Mouse (Mus musculus) CH12.LX (cell line): ENCODE data around the gene Prss27. TPM values are rescaled to one million over a fixed set of nuclear protein-coding genes. Genes with fewer than 3 reads are reported as not detected.

Source experiments
- DNase-seq: peaks from one replicate; pipeline ENCODE4 v3.0.0-alpha.2; 2013; ENCODE audit errors: extremely low read depth
- H3K27ac ChIP-seq: 2 replicates; pipeline ENCODE4 v1.5.1; 2012; ENCODE audit warnings: low read depth, mild to moderate bottlenecking, control low read depth, moderate library complexity; ENCODE audit not compliant: insufficient read depth
- H3K27me3 ChIP-seq: replicated peaks from 2 replicates; pipeline ENCODE3; 2012; ENCODE audit warnings: inconsistent platforms
- H3K36me3 ChIP-seq, 2 experiments: replicated peaks in 1 of 2; 2 replicates each; pipeline versions ENCODE3 to v1.6.1; 2012; ENCODE audit warnings: inconsistent platforms in 1 of 2, low read length in 1 of 2, mild to moderate bottlenecking in 1 of 2, mixed read lengths in 1 of 2, moderate library complexity in 1 of 2; ENCODE audit not compliant: control insufficient read depth in 1 of 2, insufficient read depth in 1 of 2
- H3K4me1 ChIP-seq, 2 experiments: 2 replicates each; pipeline ENCODE4 v1.6.1; 2012; ENCODE audit warnings: inconsistent platforms in 1 of 2, moderate library complexity in 1 of 2; ENCODE audit not compliant: insufficient read depth in 2 of 2, control insufficient read depth in 1 of 2
- H3K4me2 ChIP-seq: 2 replicates; pipeline ENCODE4 v1.6.1; 2012; ENCODE audit warnings: low read depth, mild to moderate bottlenecking, control low read depth; ENCODE audit not compliant: poor library complexity, insufficient read depth, severe bottlenecking
- H3K4me3 ChIP-seq, 3 experiments: fragments of 150-350 bp in 1 of 3; sonication (generic) in 1 of 3; replicated peaks in 1 of 3; 2 replicates each; pipeline versions ENCODE3 to v1.5.1; 2011 to 2012; ENCODE audit warnings: low read depth in 2 of 3, low read length in 2 of 3, mild to moderate bottlenecking in 2 of 3, moderate library complexity in 2 of 3, control low read depth in 1 of 3, improper control_type of control experiment in 1 of 3, inconsistent platforms in 1 of 3, mixed read lengths in 1 of 3; ENCODE audit not compliant: poor library complexity in 1 of 3
- H3K79me2 ChIP-seq: replicated peaks from 2 replicates; pipeline ENCODE4 v1.6.1; 2012; ENCODE audit warnings: mild to moderate bottlenecking, moderate library complexity; ENCODE audit not compliant: control insufficient read depth, poor library complexity, insufficient read depth, severe bottlenecking; ENCODE audit errors: extremely low read depth
- H3K9ac ChIP-seq: 2 replicates; pipeline ENCODE4 v1.6.1; 2012; ENCODE audit warnings: low read depth, mild to moderate bottlenecking, control low read depth, moderate library complexity; ENCODE audit not compliant: insufficient read depth
- H3K9me3 ChIP-seq: replicated peaks from 2 replicates; pipeline ENCODE3; 2012; ENCODE audit warnings: low read length, inconsistent platforms, mixed read lengths
- BHLHE40 ChIP-seq: IDR thresholded peaks from 2 replicates; pipeline ENCODE4 v1.6.1; 2011; ENCODE audit warnings: mild to moderate bottlenecking, low read depth, low read length, improper control_type of control experiment
- CHD1 ChIP-seq: IDR thresholded peaks from 2 replicates; pipeline ENCODE4 v1.6.1; 2012; ENCODE audit warnings: low read depth, low read length, improper control_type of control experiment, inconsistent platforms
- CHD2 ChIP-seq: IDR thresholded peaks from 2 replicates; pipeline ENCODE4 v1.6.1; 2011; ENCODE audit warnings: low read length, improper control_type of control experiment
- CTCF ChIP-seq, 2 experiments: IDR thresholded peaks in 1 of 2; conservative IDR thresholded peaks in 1 of 2; 2 replicates each; pipeline ENCODE4 v1.5.1; 2011 to 2012; ENCODE audit warnings: low read depth in 2 of 2, low read length in 2 of 2, improper control_type of control experiment in 1 of 2, inconsistent platforms in 1 of 2, mild to moderate bottlenecking in 1 of 2, moderate library complexity in 1 of 2
- E2F4 ChIP-seq: IDR thresholded peaks from 2 replicates; pipeline ENCODE4 v1.6.1; 2011; ENCODE audit warnings: low read depth, low read length, improper control_type of control experiment; ENCODE audit not compliant: insufficient replicate concordance
- ELF1 ChIP-seq: IDR thresholded peaks from 2 replicates; pipeline ENCODE4 v1.6.1; 2014; ENCODE audit warnings: low read depth, mild to moderate bottlenecking, inconsistent platforms, low read length, improper control_type of control experiment
- EP300 ChIP-seq: IDR thresholded peaks from 2 replicates; pipeline ENCODE4 v1.6.1; 2011; ENCODE audit warnings: low read length, improper control_type of control experiment
- GABPA ChIP-seq: IDR thresholded peaks from 2 replicates; pipeline ENCODE4 v1.6.1; 2012; ENCODE audit warnings: low read depth, low read length, improper control_type of control experiment, inconsistent platforms; ENCODE audit not compliant: insufficient replicate concordance
- HCFC1 ChIP-seq: IDR thresholded peaks from 2 replicates; pipeline ENCODE4 v1.6.1; 2012; ENCODE audit warnings: low read depth, mild to moderate bottlenecking, inconsistent platforms, low read length, improper control_type of control experiment
- JUND ChIP-seq: conservative IDR thresholded peaks from 2 replicates; pipeline ENCODE4 v1.6.1; 2011; ENCODE audit warnings: low read depth, low read length, improper control_type of control experiment
- KAT2A ChIP-seq: IDR thresholded peaks from 2 replicates; pipeline ENCODE4 v1.6.1; 2012; ENCODE audit warnings: low read length, improper control_type of control experiment, inconsistent platforms; ENCODE audit not compliant: insufficient replicate concordance
- MAFK ChIP-seq: IDR thresholded peaks from 2 replicates; pipeline ENCODE4 v1.6.1; 2011; ENCODE audit warnings: low read length, improper control_type of control experiment; ENCODE audit not compliant: insufficient replicate concordance
- MAZ ChIP-seq: IDR thresholded peaks from 2 replicates; pipeline ENCODE4 v1.6.1; 2012; ENCODE audit warnings: low read depth, mild to moderate bottlenecking, inconsistent platforms, low read length, improper control_type of control experiment, moderate library complexity
- MXI1 ChIP-seq: IDR thresholded peaks from 2 replicates; pipeline ENCODE4 v1.6.1; 2011; ENCODE audit warnings: mild to moderate bottlenecking, low read depth, low read length, improper control_type of control experiment
- MYC ChIP-seq: IDR thresholded peaks from 2 replicates; pipeline ENCODE4 v1.6.1; 2011; ENCODE audit warnings: low read depth, mild to moderate bottlenecking, improper control_type of control experiment, low read length
- PAX5 ChIP-seq: IDR thresholded peaks from 2 replicates; pipeline ENCODE4 v1.6.1; 2012; ENCODE audit warnings: low read length, inconsistent platforms, mixed read lengths
- POLR2A ChIP-seq: IDR thresholded peaks from 2 replicates; pipeline ENCODE4 v1.6.1; 2011; ENCODE audit warnings: low read depth, mild to moderate bottlenecking, improper control_type of control experiment, low read length
- POLR2AphosphoS2 ChIP-seq: IDR thresholded peaks from 2 replicates; pipeline ENCODE4 v1.6.1; 2011; ENCODE audit warnings: low read depth, low read length, improper control_type of control experiment
- RAD21 ChIP-seq: IDR thresholded peaks from 2 replicates; pipeline ENCODE4 v1.6.1; 2011; ENCODE audit warnings: low read depth, mild to moderate bottlenecking, low read length, improper control_type of control experiment, moderate library complexity
- SMC3 ChIP-seq: IDR thresholded peaks from 2 replicates; pipeline ENCODE4 v1.6.1; 2011; ENCODE audit warnings: low read depth, low read length, improper control_type of control experiment
- TCF12 ChIP-seq: IDR thresholded peaks from 2 replicates; pipeline ENCODE4 v1.6.1; 2014; ENCODE audit warnings: low read depth, mild to moderate bottlenecking, inconsistent platforms, low read length, improper control_type of control experiment
- USF2 ChIP-seq: conservative IDR thresholded peaks from 2 replicates; pipeline ENCODE4 v1.6.1; 2011; ENCODE audit warnings: low read depth, low read length, improper control_type of control experiment
- ZC3H11A ChIP-seq: IDR thresholded peaks from 2 replicates; pipeline ENCODE4 v1.6.1; 2012; ENCODE audit warnings: low read depth, mild to moderate bottlenecking, inconsistent platforms, low read length, improper control_type of control experiment
- ZKSCAN1 ChIP-seq: IDR thresholded peaks from 2 replicates; pipeline ENCODE4 v1.6.1; 2012; ENCODE audit warnings: low read depth, inconsistent platforms, low read length, improper control_type of control experiment, borderline replicate concordance
- ZMIZ1 ChIP-seq: IDR thresholded peaks from 2 replicates; pipeline ENCODE4 v1.6.1; 2012; ENCODE audit warnings: low read depth, mild to moderate bottlenecking, inconsistent platforms, low read length, improper control_type of control experiment
- dilution Hi-C: fragments of 300-500 bp; cut with MboI; formaldehyde crosslinking; loops from 2 replicates; pipeline ENCODE4 v1.14.3; 2020; ENCODE audit warnings: low sequenced_read_pairs; ENCODE audit not compliant: extremely low pct_unique_long_range_greater_than_20kb, extremely low pct_ligation_motif_present
- in situ Hi-C: fragments of 300-500 bp; cut with MboI; formaldehyde crosslinking; loops from 3 replicates; pipeline ENCODE4 v1.14.3; 2019; ENCODE audit warnings: low sequenced_read_pairs, low pct_ligation_motif_present, low pct_unique_long_range_greater_than_20kb, mixed read lengths
- polyA plus RNA-seq: library from polyadenylated mRNA; unstranded; fragments of >175 nt; gene quantifications from 2 replicates; pipeline ENCODE4 v1.2.1, GENCODE M21; 2012; ENCODE audit warnings: low read depth; ENCODE audit not compliant: insufficient read length
- total RNA-seq, 2 experiments: library from RNA; depleted of rRNA; stranded (reverse); fragments of 300-350 nt in 1 of 2; fragments of >200 nt in 1 of 2; gene quantifications; 2 replicates each; pipeline ENCODE4 v1.2.3; 2012 to 2014

The Prss27 gene
- total and polyA plus RNA-seq, 3 experiments: not detected

DNA sequence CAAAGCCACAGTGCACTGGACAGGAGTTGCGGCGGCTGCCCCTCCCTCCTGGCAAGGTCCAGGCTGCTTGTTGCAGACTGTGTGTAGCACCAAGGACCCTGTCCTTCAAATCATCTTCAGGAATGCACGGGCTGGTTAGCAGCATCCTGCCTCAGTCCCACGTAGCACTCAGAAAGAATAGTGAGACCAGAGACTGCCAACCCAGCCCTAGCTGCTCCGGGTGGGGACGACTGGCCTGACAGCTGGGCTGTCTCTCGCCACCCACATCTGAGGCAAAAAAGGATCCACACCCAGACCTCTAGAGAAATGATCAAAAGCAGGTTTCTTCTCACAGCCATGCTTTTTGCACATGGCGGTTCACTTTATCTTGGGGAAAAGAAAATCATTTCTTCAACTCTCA, 11.1 kb downstream of the Prss27 start:
- no peaks in the 10 kb centered on the region for H3K4me1 ChIP-seq
- DNase-seq: no peak
- H3K9me3 ChIP-seq: no peaks in the 10 kb centered on the region
- no peak overlapping the region for H3K27ac ChIP-seq
- TF ChIP-seq ZKSCAN1: no peak
- no peak for TF ChIP-seq ZMIZ1
- no peak for TF ChIP-seq MAZ
- TF ChIP-seq RAD21: no peak
- no peak for TF ChIP-seq CHD2
- no peak for TF ChIP-seq USF2
- no peak for TF ChIP-seq POLR2A
- TF ChIP-seq PAX5: no peak
- TF ChIP-seq POLR2AphosphoS2: no peak
- TF ChIP-seq ZC3H11A: no peak
- H3K27me3 ChIP-seq: no peaks in the 10 kb centered on the region
- H3K9ac ChIP-seq: no peak overlapping the region
- peaks cover 45 to 84% of the 10 kb centered on the region in 2 experiments for H3K36me3 ChIP-seq
- H3K4me2 ChIP-seq: no peak overlapping the region
- H3K79me2 ChIP-seq: no peaks in the 10 kb centered on the region
- H3K4me3 ChIP-seq: no peak overlapping the region
- in situ Hi-C loops (no loop called here), dilution Hi-C loops (no loop called here)

DNA sequence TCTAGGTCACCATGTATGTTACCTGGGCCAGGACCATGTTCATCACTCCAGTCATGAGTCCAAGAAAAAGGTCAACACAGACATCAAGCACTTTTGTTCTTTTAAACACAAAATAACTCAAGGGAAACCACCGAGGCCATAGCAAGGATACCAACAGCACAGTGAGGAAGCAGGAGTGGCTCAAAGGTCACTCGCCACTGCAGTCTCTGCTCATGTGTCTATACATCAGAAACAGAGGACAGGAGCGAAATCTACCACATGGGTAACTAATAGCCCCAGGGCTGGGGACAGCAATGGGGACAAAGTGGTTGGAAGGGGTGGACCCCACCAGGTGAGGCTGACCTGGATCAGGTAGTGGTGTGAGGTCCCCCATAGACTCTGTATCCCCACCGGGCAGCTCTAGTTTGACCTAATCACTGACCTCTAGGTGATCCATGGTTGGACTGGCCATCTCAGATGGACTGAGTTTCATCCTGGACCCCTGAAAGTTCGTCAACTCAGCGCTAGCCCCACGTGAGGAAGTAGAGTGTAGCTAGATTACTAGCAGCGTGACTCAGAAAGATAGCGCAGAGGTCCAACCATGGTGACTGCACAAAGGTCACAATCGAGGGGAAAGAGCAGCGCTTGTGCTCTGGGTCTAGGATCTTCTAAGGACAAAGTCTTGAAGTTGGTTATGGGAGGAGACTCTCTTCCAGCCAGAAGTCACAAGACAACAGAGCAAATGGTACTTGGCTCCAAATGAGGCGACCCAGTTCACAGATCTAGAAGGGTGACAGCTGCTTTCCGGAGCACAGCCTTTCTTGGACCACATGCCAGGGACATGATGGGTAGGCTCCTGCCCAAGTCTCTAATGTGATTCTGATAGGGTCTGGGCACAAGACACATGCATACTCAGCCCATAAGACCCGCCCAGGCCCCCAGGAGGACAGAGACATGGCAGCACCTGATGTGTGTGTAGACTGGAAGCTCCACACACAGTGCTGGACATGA, 19.0 kb downstream of the Prss27 start:
- dilution Hi-C loops: no loop called here
- in situ Hi-C loops: no loop called here

More for the DNA sequence above, 19.0 kb downstream of the Prss27 start:
- no peaks in the 10 kb centered on the region for H3K27me3 ChIP-seq
- H3K4me3 ChIP-seq: no peak overlapping the region
- no peak overlapping the region for H3K4me2 ChIP-seq
- TF ChIP-seq JUND (no peak), HCFC1 (no peak), SMC3 (no peak), TCF12 (no peak), ELF1 (no peak), GABPA (no peak), E2F4 (no peak), POLR2AphosphoS2 (no peak), POLR2A (no peak), CHD1 (no peak), MXI1 (no peak), CTCF (conservative IDR thresholded peaks at IDR 0.05 in 1 of 2, IDR thresholded peaks at IDR 0.05 in 1 of 2; ENCODE audit: low read depth in 2 of 2, low read length in 2 of 2) (no peak), BHLHE40 (no peak), USF2 (no peak), ZC3H11A (no peak), MAFK (no peak), MYC (no peak), KAT2A (no peak), EP300 (no peak)
- DNase-seq: no peak
- no peaks in the 10 kb centered on the region for H3K79me2 ChIP-seq
- no peak overlapping the region for H3K9ac ChIP-seq
- peaks cover 2 to 7% of the 10 kb centered on the region in 2 experiments; a peak in 1 of 4 replicates for H3K4me1 ChIP-seq
- H3K27ac ChIP-seq: no peak overlapping the region
- no peaks in the 10 kb centered on the region for H3K9me3 ChIP-seq
- peaks cover 77 to 93% of the 10 kb centered on the region in 2 experiments for H3K36me3 ChIP-seq
